Mouse (Mus musculus) erythroblast, adult 5-6 weeks (primary cell): Measurements from ENCODE around the gene Vmn1r70. TPM values are rescaled to one million over a fixed set of nuclear protein-coding genes. Genes with fewer than 3 reads are reported as not detected.

ENCODE experiments used
- ATAC-seq: replicated peaks from 2 replicates; pipeline ENCODE4 v1.8.0; 2016; ENCODE audit warnings: moderate number of reproducible peaks, mild to moderate bottlenecking, moderate TSS enrichment, inconsistent platforms; ENCODE audit not compliant: poor library complexity, low FRiP score, severe bottlenecking
- total RNA-seq, 2 experiments: library from RNA; stranded (forward) in 1 of 2; stranded (reverse) in 1 of 2; fragments of 150-400 nt in 1 of 2; fragments of 200-764, 138-1000 nt in 1 of 2; gene quantifications; 2 replicates each; pipeline versions ENCODE4 v1.2.3 to v1.2.4; 2015 to 2017; ENCODE audit warnings: low replicate concordance in 2 of 2

Vmn1r70 gene
- total RNA-seq (2015; ENCODE audit: low replicate concordance) (not detected in 2 replicates), total RNA-seq (2017; ENCODE audit: low replicate concordance) (not detected in 2 replicates)

- ATAC-seq, result no peak
Measured at GRCm38 (mm10) chr7:10631232-10631631, at the start of gene Vmn1r70. TSS of gene Vmn1r70 (plus strand) at chr7:10631532.

GRCm38 (mm10) chr7:10613559-10613958, 17.8 kb upstream of the Vmn1r70 start, which contains the start of gene Vmn1r69:
TSS of gene Vmn1r69 (minus strand) at chr7:10613659.
- no peak for ATAC-seq

Other genes with a start within 250 kb of the Vmn1r70 start
- gene Vmn1r67, start 188.2 kb upstream of the Vmn1r70 start, total RNA-seq (2015; ENCODE audit: low replicate concordance), result not detected in 2 replicates
- not detected in 2 replicates for gene Vmn1r67, start 188.2 kb upstream of the Vmn1r70 start, total RNA-seq (2017; ENCODE audit: low replicate concordance)
- gene Zik1, start 136.1 kb upstream of the Vmn1r70 start, total RNA-seq (2015; ENCODE audit: low replicate concordance), result 0.77 and 1.7 TPM in 2 replicates
- gene Zik1, start 136.1 kb upstream of the Vmn1r70 start, total RNA-seq (2017; ENCODE audit: low replicate concordance), result 0.28 and 0.43 TPM in 2 replicates
- gene Vmn1r68, start 73.0 kb upstream of the Vmn1r70 start, total RNA-seq (2015; ENCODE audit: low replicate concordance), result not detected in 2 replicates
- gene Vmn1r68, start 73.0 kb upstream of the Vmn1r70 start, total RNA-seq (2017; ENCODE audit: low replicate concordance), result 0.17 and 0.28 TPM in 2 replicates
- gene Vmn1r69, start 17.9 kb upstream of the Vmn1r70 start, total RNA-seq (2015; ENCODE audit: low replicate concordance), result not detected in 2 replicates
- not detected in 2 replicates for gene Vmn1r69, start 17.9 kb upstream of the Vmn1r70 start, total RNA-seq (2017; ENCODE audit: low replicate concordance)
- gene Nlrp4b, start 56.3 kb downstream of the Vmn1r70 start, total RNA-seq (2015; ENCODE audit: low replicate concordance), result not detected in 2 replicates
- not detected in 2 replicates for gene Nlrp4b, start 56.3 kb downstream of the Vmn1r70 start, total RNA-seq (2017; ENCODE audit: low replicate concordance)
- gene Vmn1r71, start 122.8 kb downstream of the Vmn1r70 start, total RNA-seq (2015; ENCODE audit: low replicate concordance), result not detected in 2 replicates
- not detected in 2 replicates for gene Vmn1r71, start 122.8 kb downstream of the Vmn1r70 start, total RNA-seq (2017; ENCODE audit: low replicate concordance)